Mouse (Mus musculus) ES-E14 (cell line): ENCODE results near the gene St8sia1.

Experiments used
- CHD2 ChIP-seq: IDR thresholded peaks from 2 replicates; pipeline ENCODE4 v1.6.1; 2014; ENCODE audit warnings: mild to moderate bottlenecking, low read depth, low read length, inconsistent platforms
- HCFC1 ChIP-seq: IDR thresholded peaks from 2 replicates; pipeline ENCODE4 v1.6.1; 2012; ENCODE audit warnings: low read length, inconsistent platforms, borderline replicate concordance; ENCODE audit not compliant: insufficient read depth
- MAFK ChIP-seq: IDR thresholded peaks from 2 replicates; pipeline ENCODE4 v1.6.1; 2014; ENCODE audit warnings: mild to moderate bottlenecking, low read depth, low read length, inconsistent platforms; ENCODE audit not compliant: insufficient read depth
- ZC3H11A ChIP-seq: IDR thresholded peaks from 2 replicates; pipeline ENCODE4 v1.6.1; 2012; ENCODE audit warnings: low read depth, mild to moderate bottlenecking, inconsistent platforms, low read length, borderline replicate concordance
- ZNF384 ChIP-seq: IDR thresholded peaks from 2 replicates; pipeline ENCODE4 v1.6.1; 2012; ENCODE audit warnings: low read depth, low read length, inconsistent platforms

- no peak for TF ChIP-seq CHD2
- 0 out of 2 replicates have a peak, but pooled peaks have one; percentile 3 for TF ChIP-seq ZC3H11A
- no peak for TF ChIP-seq MAFK
- TF ChIP-seq ZNF384 = no peak
- no peak for TF ChIP-seq HCFC1
Measured at GRCm38 (mm10) chr6:142977221-142977620, 13.0 kb upstream of the St8sia1 start.
